Mouse (Mus musculus): ENCODE data around the gene Hgf. TPM values are rescaled to one million over a fixed set of nuclear protein-coding genes. Genes with fewer than 3 reads are reported as not detected.

Gene Hgf
- 0.22 and 0.31 TPM in 2 replicates for polyA plus RNA-seq (2014; fragmentation: Nextera tagmentation; extraction: Ambion mirVana)

- Histone ChIP-seq H3K4me1 (replicated peaks; ENCODE audit: control insufficient read depth, insufficient read depth, low read length) (no peaks in the 10 kb centered on the region), H3K4me3 (replicated peaks; ENCODE audit: low read length) (peak within 1 kb of the TSS; percentile 17), H3K36me3 (replicated peaks; ENCODE audit: control insufficient read depth, insufficient read depth) (no peaks in the 10 kb centered on the region), H3K27ac (no peak within 1 kb of the TSS), H3K9me3 (ENCODE audit: control insufficient read depth, low read length) (no peaks in the 10 kb centered on the region), H3K9ac (0 out of 2 replicates have a peak within 1 kb of the TSS, but pooled peaks have one; percentile 17), H3K27me3 (ENCODE audit: control insufficient read depth, insufficient read depth, low read length) (no peaks in the 10 kb centered on the region), H3K4me2 (replicated peaks) (peak within 1 kb of the TSS; percentile 44)
- ATAC-seq (ENCODE audit: low FRiP score) = peak; percentile 55; the same call in 1 of the 2 replicates
- DNase-seq (ENCODE audit: low spot score) = no peak
- 10% methylated on average over 16 of the region's 16 CpGs for WGBS
Observed at GRCm38 (mm10) chr5:16553304-16554047, at the start of gene Hgf. Gene Hgf, plus strand, starts transcription at chr5:16553495.

DNA sequence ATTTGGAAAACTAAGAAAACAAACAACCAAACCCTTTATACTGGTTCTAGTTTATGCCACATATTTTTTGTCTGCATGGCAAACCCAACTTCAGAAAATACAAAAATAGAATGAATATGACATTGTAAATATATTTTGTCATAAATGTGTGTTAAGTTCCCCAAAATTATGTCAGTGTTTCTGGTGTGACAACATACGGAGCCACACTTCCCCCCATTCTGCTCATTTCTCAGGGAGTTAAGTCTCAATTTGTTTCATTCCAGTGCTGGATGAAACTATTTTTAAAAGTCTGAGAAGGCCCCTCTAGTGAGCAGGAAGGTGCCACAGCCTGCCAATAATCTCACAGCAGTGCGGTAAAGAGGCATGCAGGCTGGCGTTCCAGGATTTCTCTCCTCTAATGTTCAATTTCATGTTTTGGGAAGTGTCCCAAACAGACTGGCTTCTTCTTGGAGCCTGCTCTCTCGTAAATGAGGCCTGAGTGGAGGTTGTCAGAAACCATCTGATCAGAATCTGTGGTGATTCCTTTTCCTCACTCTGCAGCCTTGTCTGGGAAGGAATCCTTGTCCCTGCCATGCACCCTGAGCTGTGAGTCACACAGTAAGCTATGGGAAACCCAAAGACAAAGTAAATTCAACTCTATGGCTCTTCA, 46.5 kb upstream of the Hgf start:
- ATAC-seq (ENCODE audit: low FRiP score) (no peak), DNase-seq (ENCODE audit: low spot score) (no peak)
- no peaks in the 10 kb centered on the region for H3K27me3 ChIP-seq (ENCODE audit: control insufficient read depth, insufficient read depth, low read length)
- H3K9ac ChIP-seq = no peak overlapping the region
- no peak overlapping the region for H3K27ac ChIP-seq
- no peaks in the 10 kb centered on the region for H3K4me1 ChIP-seq (replicated peaks; ENCODE audit: control insufficient read depth, insufficient read depth, low read length)
- H3K36me3 ChIP-seq (replicated peaks; ENCODE audit: control insufficient read depth, insufficient read depth) = no peaks in the 10 kb centered on the region
- WGBS = 85% methylated on average over 4 of the region's 4 CpGs
- H3K4me2 ChIP-seq (replicated peaks) = no peak overlapping the region
- H3K4me3 ChIP-seq (replicated peaks; ENCODE audit: low read length) = no peak overlapping the region
- H3K9me3 ChIP-seq (ENCODE audit: control insufficient read depth, low read length) = no peaks in the 10 kb centered on the region

DNA sequence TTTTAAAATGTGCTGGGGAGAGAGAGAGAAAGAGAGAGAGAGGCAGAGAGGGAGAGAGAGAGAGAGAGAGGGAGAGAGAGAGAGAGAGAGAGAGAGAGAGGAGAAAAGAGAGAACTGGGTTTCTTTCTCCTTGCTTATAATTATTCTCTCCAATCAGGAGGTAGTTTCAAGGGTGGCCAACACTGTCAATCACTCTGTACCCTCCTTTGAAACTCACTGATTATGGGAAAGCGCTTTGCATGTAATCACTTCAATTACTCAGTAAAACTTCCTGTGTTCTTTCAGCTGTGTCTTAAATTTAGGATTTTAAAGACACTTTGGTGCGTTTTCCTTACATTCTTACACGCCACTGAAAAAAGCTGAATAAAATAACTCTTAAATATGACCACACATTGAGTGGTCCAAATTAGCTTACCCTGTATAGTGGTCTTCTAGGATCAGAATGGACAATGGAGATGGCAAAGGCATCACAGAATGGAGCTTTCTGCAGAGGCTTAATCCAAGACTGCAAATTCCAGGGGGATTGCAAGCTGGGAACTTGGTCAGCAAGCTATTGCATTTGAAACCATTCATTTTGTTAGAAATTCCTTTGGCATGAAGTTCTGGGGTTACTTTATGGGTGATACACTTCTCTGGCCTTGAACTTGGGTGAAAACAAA, 21.5 kb upstream of the Hgf start:
- Histone ChIP-seq H3K9me3 (ENCODE audit: control insufficient read depth, low read length) (no peaks in the 10 kb centered on the region), H3K36me3 (replicated peaks; ENCODE audit: control insufficient read depth, insufficient read depth) (no peaks in the 10 kb centered on the region), H3K9ac (no peak overlapping the region), H3K4me3 (replicated peaks; ENCODE audit: low read length) (no peak overlapping the region), H3K4me1 (replicated peaks; ENCODE audit: control insufficient read depth, insufficient read depth, low read length) (no peaks in the 10 kb centered on the region), H3K4me2 (replicated peaks) (no peak overlapping the region), H3K27ac (no peak overlapping the region), H3K27me3 (ENCODE audit: control insufficient read depth, insufficient read depth, low read length) (no peaks in the 10 kb centered on the region)
- 84% methylated on average over 3 of the region's 3 CpGs for WGBS
- DNase-seq (ENCODE audit: low spot score) = no peak
- ATAC-seq (ENCODE audit: low FRiP score) = no peak

- ATAC-seq (ENCODE audit: low FRiP score) (no peak), DNase-seq (ENCODE audit: low spot score) (no peak)
- Histone ChIP-seq H3K9me3 (ENCODE audit: control insufficient read depth, low read length) (no peaks in the 10 kb centered on the region), H3K27ac (no peak overlapping the region), H3K4me1 (replicated peaks; ENCODE audit: control insufficient read depth, insufficient read depth, low read length) (no peaks in the 10 kb centered on the region), H3K36me3 (replicated peaks; ENCODE audit: control insufficient read depth, insufficient read depth) (no peaks in the 10 kb centered on the region), H3K4me3 (replicated peaks; ENCODE audit: low read length) (no peak overlapping the region), H3K9ac (no peak overlapping the region), H3K27me3 (ENCODE audit: control insufficient read depth, insufficient read depth, low read length) (no peaks in the 10 kb centered on the region), H3K4me2 (replicated peaks) (no peak overlapping the region)
- WGBS = 88% methylated on average over 2 of the region's 2 CpGs
Observed at GRCm38 (mm10) chr5:16538067-16538466, 15.2 kb upstream of the Hgf start.

DNA sequence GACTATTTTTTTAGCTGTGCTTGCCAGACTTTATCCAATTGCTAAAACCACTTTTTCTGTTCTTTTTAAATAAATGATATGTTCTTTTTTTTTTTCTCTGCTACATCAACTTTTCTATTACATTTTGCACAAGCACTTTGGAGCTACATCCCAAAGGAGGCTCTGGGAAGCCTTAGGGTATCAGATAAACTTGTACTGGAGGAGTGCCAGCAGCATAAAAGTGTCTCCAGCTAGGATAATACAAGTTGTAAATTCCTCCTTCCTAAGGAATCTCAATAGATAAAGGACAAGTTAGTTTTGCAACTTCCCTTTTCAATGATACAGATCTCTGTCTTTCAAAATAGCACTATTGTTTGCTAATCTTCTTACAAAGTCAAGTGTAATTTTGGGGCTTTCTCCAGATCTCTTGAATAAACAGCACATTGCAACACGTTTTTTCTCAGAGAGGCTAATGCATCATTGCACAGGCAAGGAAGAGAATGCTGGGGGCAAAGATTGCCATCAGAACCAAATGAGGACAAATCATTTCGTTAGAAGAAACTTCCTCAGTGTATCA, 11.7 kb upstream of the Hgf start:
- H3K4me1 ChIP-seq (replicated peaks; ENCODE audit: control insufficient read depth, insufficient read depth, low read length) = no peaks in the 10 kb centered on the region
- no peaks in the 10 kb centered on the region for H3K27me3 ChIP-seq (ENCODE audit: control insufficient read depth, insufficient read depth, low read length)
- no peak for DNase-seq (ENCODE audit: low spot score)
- H3K9ac ChIP-seq = no peak overlapping the region
- no peak overlapping the region for H3K4me2 ChIP-seq (replicated peaks)
- H3K4me3 ChIP-seq (replicated peaks; ENCODE audit: low read length) = no peak overlapping the region
- H3K36me3 ChIP-seq (replicated peaks; ENCODE audit: control insufficient read depth, insufficient read depth) = no peaks in the 10 kb centered on the region
- H3K27ac ChIP-seq = no peak overlapping the region
- 35% methylated on average over 2 of the region's 2 CpGs for WGBS
- no peak for ATAC-seq (ENCODE audit: low FRiP score)
- no peaks in the 10 kb centered on the region for H3K9me3 ChIP-seq (ENCODE audit: control insufficient read depth, low read length)

DNA sequence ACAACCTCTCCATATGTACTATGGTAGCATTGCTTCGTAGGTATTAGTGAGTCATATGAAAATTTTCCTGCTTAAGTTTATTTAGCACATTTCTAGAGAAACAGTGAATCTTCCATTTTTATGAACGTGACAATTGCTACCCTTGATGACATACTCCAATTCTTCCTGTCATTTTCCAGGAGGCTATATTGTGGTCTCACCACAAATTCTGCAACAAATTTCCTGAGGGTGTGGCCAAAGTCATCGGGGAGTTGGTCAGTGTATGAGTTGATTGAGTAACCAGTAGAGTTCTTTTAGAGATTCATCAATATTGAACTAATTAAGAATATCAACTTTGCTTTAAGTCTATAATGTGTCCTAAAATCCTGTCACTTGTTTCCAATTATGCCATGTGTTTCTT, 5.8 kb upstream of the Hgf start:
- Histone ChIP-seq H3K4me3 (replicated peaks; ENCODE audit: low read length) (no peak overlapping the region), H3K4me2 (replicated peaks) (no peak overlapping the region), H3K27ac (no peak overlapping the region), H3K4me1 (replicated peaks; ENCODE audit: control insufficient read depth, insufficient read depth, low read length) (no peaks in the 10 kb centered on the region), H3K36me3 (replicated peaks; ENCODE audit: control insufficient read depth, insufficient read depth) (no peaks in the 10 kb centered on the region), H3K27me3 (ENCODE audit: control insufficient read depth, insufficient read depth, low read length) (no peaks in the 10 kb centered on the region), H3K9me3 (ENCODE audit: control insufficient read depth, low read length) (no peaks in the 10 kb centered on the region), H3K9ac (no peak overlapping the region)
- ATAC-seq (ENCODE audit: low FRiP score) (no peak), DNase-seq (ENCODE audit: low spot score) (no peak)
- 91% methylated on average over 3 of the region's 3 CpGs for WGBS

- ATAC-seq (ENCODE audit: low FRiP score) = no peak
- Histone ChIP-seq H3K27ac (no peak overlapping the region), H3K4me1 (replicated peaks; ENCODE audit: control insufficient read depth, insufficient read depth, low read length) (no peaks in the 10 kb centered on the region), H3K9ac (no peak overlapping the region), H3K4me2 (replicated peaks) (no peak overlapping the region), H3K36me3 (replicated peaks; ENCODE audit: control insufficient read depth, insufficient read depth) (no peaks in the 10 kb centered on the region), H3K27me3 (ENCODE audit: control insufficient read depth, insufficient read depth, low read length) (no peaks in the 10 kb centered on the region), H3K4me3 (replicated peaks; ENCODE audit: low read length) (no peak overlapping the region), H3K9me3 (ENCODE audit: control insufficient read depth, low read length) (no peaks in the 10 kb centered on the region)
- 70% methylated on average over 4 of the region's 4 CpGs for WGBS
- DNase-seq (ENCODE audit: low spot score) = no peak
Observed at GRCm38 (mm10) chr5:16552647-16553046, 648 bp upstream of the Hgf start.

DNA sequence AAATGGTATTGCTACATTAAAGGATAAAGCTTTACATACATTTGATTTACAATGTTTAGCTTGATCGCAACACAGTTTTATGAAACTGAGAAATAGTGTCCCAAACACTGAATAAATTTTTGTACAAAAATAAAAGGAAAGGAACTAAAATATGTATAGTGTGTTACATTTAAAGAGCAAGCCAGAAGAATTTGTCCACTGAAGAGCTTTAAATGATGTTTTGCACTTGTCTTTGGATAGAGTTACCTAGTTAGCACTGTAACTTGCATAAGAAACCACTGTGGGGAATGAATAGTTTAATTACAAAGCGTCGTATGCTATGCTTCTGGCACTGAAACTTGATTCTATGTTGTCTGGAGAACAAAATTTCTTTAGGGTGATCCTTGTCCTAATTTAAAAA, 7.0 kb downstream of the Hgf start:
- Histone ChIP-seq H3K4me3 (replicated peaks; ENCODE audit: low read length) (no peak overlapping the region), H3K4me2 (replicated peaks) (no peak overlapping the region), H3K36me3 (replicated peaks; ENCODE audit: control insufficient read depth, insufficient read depth) (no peaks in the 10 kb centered on the region), H3K9ac (no peak overlapping the region), H3K27ac (no peak overlapping the region), H3K9me3 (ENCODE audit: control insufficient read depth, low read length) (no peaks in the 10 kb centered on the region), H3K4me1 (replicated peaks; ENCODE audit: control insufficient read depth, insufficient read depth, low read length) (no peaks in the 10 kb centered on the region), H3K27me3 (ENCODE audit: control insufficient read depth, insufficient read depth, low read length) (no peaks in the 10 kb centered on the region)
- ATAC-seq (ENCODE audit: low FRiP score) (no peak), DNase-seq (ENCODE audit: low spot score) (no peak)
- WGBS = 87% methylated on average over 3 of the region's 3 CpGs

GRCm38 (mm10) chr5:16568997-16569396, 15.7 kb downstream of the Hgf start:
- no peak for DNase-seq (ENCODE audit: low spot score)
- no peak overlapping the region for H3K9ac ChIP-seq
- no peaks in the 10 kb centered on the region for H3K4me1 ChIP-seq (replicated peaks; ENCODE audit: control insufficient read depth, insufficient read depth, low read length)
- H3K27me3 ChIP-seq (ENCODE audit: control insufficient read depth, insufficient read depth, low read length) = no peaks in the 10 kb centered on the region
- ATAC-seq (ENCODE audit: low FRiP score) = no peak
- no peaks in the 10 kb centered on the region for H3K36me3 ChIP-seq (replicated peaks; ENCODE audit: control insufficient read depth, insufficient read depth)
- no peak overlapping the region for H3K27ac ChIP-seq
- H3K4me2 ChIP-seq (replicated peaks) = no peak overlapping the region
- no peak overlapping the region for H3K4me3 ChIP-seq (replicated peaks; ENCODE audit: low read length)
- WGBS = 85% methylated on average over 4 of the region's 4 CpGs
- no peaks in the 10 kb centered on the region for H3K9me3 ChIP-seq (ENCODE audit: control insufficient read depth, low read length)

Measured in hindbrain, embryonic 14.5 days (tissue).